Mouse (Mus musculus): ENCODE results near the gene Prdm16. TPM values are rescaled to one million over a fixed set of nuclear protein-coding genes. Genes with fewer than 3 reads are reported as not detected.

Prdm16 gene
- polyA plus RNA-seq, 1 experiment from 2014 or later, result 21.8 TPM

- Histone ChIP-seq H3K9ac (no peak overlapping the region), H3K4me2 (no peak overlapping the region), H3K4me1 (replicated peaks) (peaks cover 38% of the 10 kb centered on the region), H3K27ac (ENCODE audit: poor library complexity, severe bottlenecking) (no peak overlapping the region), H3K9me3 (replicated peaks) (no peaks in the 10 kb centered on the region), H3K36me3 (no peaks in the 10 kb centered on the region), H3K27me3 (replicated peaks) (peaks cover 52% of the 10 kb centered on the region), H3K4me3 (no peak overlapping the region)
- no peak for ATAC-seq (ENCODE audit: insufficient number of reproducible peaks, low FRiP score)
- WGBS, result 84% methylated on average over 24 of the region's 24 CpGs
Observed at GRCm38 (mm10) chr4:154400256-154401171, 236.2 kb downstream of the Prdm16 start.

GRCm38 (mm10) chr4:154399634-154400033 lies 237.0 kb downstream of the Prdm16 start:
- H3K27me3 ChIP-seq (replicated peaks), result peaks cover 52% of the 10 kb centered on the region
- no peak for ATAC-seq (ENCODE audit: insufficient number of reproducible peaks, low FRiP score)
- no peak overlapping the region for H3K4me3 ChIP-seq
- no peak overlapping the region for H3K27ac ChIP-seq (ENCODE audit: poor library complexity, severe bottlenecking)
- no peak overlapping the region for H3K9ac ChIP-seq
- 77% methylated on average over 11 of the region's 11 CpGs for WGBS
- H3K4me2 ChIP-seq, result no peak overlapping the region
- H3K9me3 ChIP-seq (replicated peaks), result no peaks in the 10 kb centered on the region
- H3K36me3 ChIP-seq, result no peaks in the 10 kb centered on the region
- peaks cover 46% of the 10 kb centered on the region for H3K4me1 ChIP-seq (replicated peaks)

- no peak for ATAC-seq (ENCODE audit: insufficient number of reproducible peaks, low FRiP score)
Observed at GRCm38 (mm10) chr4:154396652-154397301, 239.9 kb downstream of the Prdm16 start.

GRCm38 (mm10) chr4:154394123-154394722 lies 242.4 kb downstream of the Prdm16 start:
- Histone ChIP-seq H3K9ac (peak overlapping the region; percentile 44; the same call in 1 of the 2 replicates), H3K4me1 (replicated peaks) (peaks cover 61% of the 10 kb centered on the region), H3K9me3 (replicated peaks) (no peaks in the 10 kb centered on the region), H3K4me3 (no peak overlapping the region), H3K36me3 (no peaks in the 10 kb centered on the region), H3K27ac (ENCODE audit: poor library complexity, severe bottlenecking) (peak overlapping the region; percentile 92), H3K4me2 (peak overlapping the region; percentile 40), H3K27me3 (replicated peaks) (peaks cover 52% of the 10 kb centered on the region)
- no peak; the same call in 1 of the 2 replicates for ATAC-seq (ENCODE audit: insufficient number of reproducible peaks, low FRiP score)
- 45% methylated on average over 7 of the region's 7 CpGs for WGBS

More at GRCm38 (mm10) chr4:154396652-154397301, 239.9 kb downstream of the Prdm16 start:
- H3K27me3 ChIP-seq (replicated peaks), result peaks cover 49% of the 10 kb centered on the region
- no peaks in the 10 kb centered on the region for H3K9me3 ChIP-seq (replicated peaks)
- WGBS, result 82% methylated on average over 14 of the region's 14 CpGs
- no peak overlapping the region for H3K9ac ChIP-seq
- H3K4me3 ChIP-seq, result no peak overlapping the region
- no peak overlapping the region for H3K27ac ChIP-seq (ENCODE audit: poor library complexity, severe bottlenecking)
- H3K4me2 ChIP-seq, result no peak overlapping the region
- H3K36me3 ChIP-seq, result no peaks in the 10 kb centered on the region
- H3K4me1 ChIP-seq (replicated peaks), result peaks cover 60% of the 10 kb centered on the region

GRCm38 (mm10) chr4:154393196-154394122 lies 243.2 kb downstream of the Prdm16 start:
- no peaks in the 10 kb centered on the region for H3K9me3 ChIP-seq (replicated peaks)
- H3K27me3 ChIP-seq (replicated peaks), result peaks cover 54% of the 10 kb centered on the region
- H3K27ac ChIP-seq (ENCODE audit: poor library complexity, severe bottlenecking), result peak overlapping the region; percentile 92
- H3K4me1 ChIP-seq (replicated peaks), result peaks cover 61% of the 10 kb centered on the region
- WGBS, result 3% methylated on average over 18 of the region's 18 CpGs
- peak overlapping the region; percentile 40 for H3K4me2 ChIP-seq
- H3K36me3 ChIP-seq, result no peaks in the 10 kb centered on the region
- H3K4me3 ChIP-seq, result no peak overlapping the region
- no peak overlapping the region for H3K9ac ChIP-seq
- ATAC-seq (ENCODE audit: insufficient number of reproducible peaks, low FRiP score), result peak; percentile 87

- H3K4me1 ChIP-seq (replicated peaks), result peaks cover 66% of the 10 kb centered on the region
- H3K9ac ChIP-seq, result no peak overlapping the region
- H3K4me2 ChIP-seq, result peak overlapping the region; percentile 32; the same call in 1 of the 2 replicates
- H3K4me3 ChIP-seq, result no peak overlapping the region
- H3K27ac ChIP-seq (ENCODE audit: poor library complexity, severe bottlenecking), result peak overlapping the region; percentile 92
- peaks cover 59% of the 10 kb centered on the region for H3K27me3 ChIP-seq (replicated peaks)
- ATAC-seq (ENCODE audit: insufficient number of reproducible peaks, low FRiP score), result no peak
- no peaks in the 10 kb centered on the region for H3K9me3 ChIP-seq (replicated peaks)
- 82% methylated on average over 1 of the region's 1 CpGs for WGBS
- H3K36me3 ChIP-seq, result no peaks in the 10 kb centered on the region
Observed at GRCm38 (mm10) chr4:154392641-154393040, 244.0 kb downstream of the Prdm16 start.

GRCm38 (mm10) chr4:154390333-154391080 lies 246.2 kb downstream of the Prdm16 start:
- H3K9ac ChIP-seq, result no peak overlapping the region
- H3K4me3 ChIP-seq, result no peak overlapping the region
- H3K4me2 ChIP-seq, result peak overlapping the region; percentile 6; the same call in 1 of the 2 replicates
- peaks cover 50% of the 10 kb centered on the region for H3K27me3 ChIP-seq (replicated peaks)
- no peaks in the 10 kb centered on the region for H3K36me3 ChIP-seq
- 0 out of 2 replicates have a peak overlapping the region, but pooled peaks have one; percentile 12 for H3K27ac ChIP-seq (ENCODE audit: poor library complexity, severe bottlenecking)
- ATAC-seq (ENCODE audit: insufficient number of reproducible peaks, low FRiP score), result no peak
- 25% methylated on average over 20 of the region's 20 CpGs for WGBS
- peaks cover 86% of the 10 kb centered on the region for H3K4me1 ChIP-seq (replicated peaks)
- H3K9me3 ChIP-seq (replicated peaks), result no peaks in the 10 kb centered on the region

GRCm38 (mm10) chr4:154389641-154390040 lies 247.0 kb downstream of the Prdm16 start:
- no peak for ATAC-seq (ENCODE audit: insufficient number of reproducible peaks, low FRiP score)
- Histone ChIP-seq H3K9me3 (replicated peaks) (no peaks in the 10 kb centered on the region), H3K4me3 (no peak overlapping the region), H3K4me2 (no peak overlapping the region), H3K27me3 (replicated peaks) (peaks cover 45% of the 10 kb centered on the region), H3K9ac (no peak overlapping the region), H3K27ac (ENCODE audit: poor library complexity, severe bottlenecking) (0 out of 2 replicates have a peak overlapping the region, but pooled peaks have one; percentile 12), H3K36me3 (no peaks in the 10 kb centered on the region), H3K4me1 (replicated peaks) (peaks cover 85% of the 10 kb centered on the region)
- WGBS, result 84% methylated on average over 2 of the region's 2 CpGs

- no peak overlapping the region for H3K4me2 ChIP-seq
- no peak overlapping the region for H3K27ac ChIP-seq (ENCODE audit: poor library complexity, severe bottlenecking)
- no peaks in the 10 kb centered on the region for H3K36me3 ChIP-seq
- peaks cover 54% of the 10 kb centered on the region for H3K27me3 ChIP-seq (replicated peaks)
- H3K9me3 ChIP-seq (replicated peaks), result no peaks in the 10 kb centered on the region
- WGBS, result 42% methylated on average over 8 of the region's 8 CpGs
- H3K9ac ChIP-seq, result no peak overlapping the region
- peaks cover 57% of the 10 kb centered on the region for H3K4me1 ChIP-seq (replicated peaks)
- no peak overlapping the region for H3K4me3 ChIP-seq
- 0 out of 2 replicates have a peak, but pooled peaks have one; percentile 26 for ATAC-seq (ENCODE audit: insufficient number of reproducible peaks, low FRiP score)
Observed at GRCm38 (mm10) chr4:154386810-154387209, 249.9 kb downstream of the Prdm16 start.

- no peak overlapping the region for H3K9ac ChIP-seq
- H3K4me3 ChIP-seq, result no peak overlapping the region
- WGBS, result 55% methylated on average over 2 of the region's 2 CpGs
- ATAC-seq (ENCODE audit: insufficient number of reproducible peaks, low FRiP score), result no peak
- peaks cover 56% of the 10 kb centered on the region for H3K27me3 ChIP-seq (replicated peaks)
- H3K36me3 ChIP-seq, result no peaks in the 10 kb centered on the region
- no peaks in the 10 kb centered on the region for H3K9me3 ChIP-seq (replicated peaks)
- peaks cover 48% of the 10 kb centered on the region for H3K4me1 ChIP-seq (replicated peaks)
- H3K27ac ChIP-seq (ENCODE audit: poor library complexity, severe bottlenecking), result no peak overlapping the region
- no peak overlapping the region for H3K4me2 ChIP-seq
Observed at GRCm38 (mm10) chr4:154385918-154386317, 250.8 kb downstream of the Prdm16 start.

All from heart, embryonic 12.5 days (tissue).